Mouse (Mus musculus): ENCODE results near the gene Suox. TPM values are rescaled to one million over a fixed set of nuclear protein-coding genes. Genes with fewer than 3 reads are reported as not detected.

Suox gene
- 56.1 TPM for polyA plus RNA-seq (2017; shearing (Covaris generic))

GRCm38 (mm10) chr10:128673763-128674468 is at the start of gene Suox:
Suox (minus strand) TSS chr10:128674073.

DNA sequence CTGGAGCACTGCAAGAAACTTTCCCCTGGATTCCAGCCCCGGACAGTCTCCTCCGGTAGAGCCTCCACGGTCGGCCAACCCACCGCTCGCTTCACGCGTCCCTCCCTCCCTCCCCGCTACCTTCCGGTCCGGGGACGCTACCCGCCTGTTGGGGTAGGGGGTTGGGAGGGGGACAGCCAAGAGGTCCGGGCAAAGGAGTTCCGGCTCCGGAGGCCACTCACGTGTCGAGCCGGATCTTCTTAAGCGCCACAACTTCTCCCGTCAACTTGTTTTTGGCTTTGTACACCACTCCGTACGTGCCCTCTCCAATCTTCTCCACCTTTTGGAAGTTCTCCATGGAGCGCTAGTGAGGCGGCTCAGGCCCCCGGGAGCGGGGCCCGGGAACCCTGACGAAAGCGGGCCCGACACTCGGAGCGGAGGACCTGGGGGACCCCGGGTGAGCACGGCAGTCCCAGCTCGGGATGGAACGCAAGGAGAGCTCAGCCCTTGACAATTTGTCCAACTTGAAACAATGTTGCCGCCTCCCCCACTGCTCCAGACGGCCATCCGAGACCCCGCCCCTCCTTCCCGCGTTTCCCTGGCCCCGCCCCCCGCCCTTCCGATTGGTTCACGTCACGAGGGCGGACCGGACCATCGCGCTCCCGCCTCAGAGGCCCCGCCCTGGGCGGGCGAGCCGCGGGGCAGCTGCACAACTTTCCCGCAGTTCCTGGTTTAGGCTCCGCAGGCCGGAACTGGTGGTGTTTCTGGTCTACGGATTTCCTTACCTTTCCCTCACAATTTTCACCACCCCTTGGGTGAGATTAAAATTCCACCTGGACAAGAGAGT is 30.8 kb upstream of the Suox start, which contains the start of gene Cdk2:
Gene Cdk2 (minus strand): TSS at position 541 of the 826 bp plus-strand sequence.

DNA sequence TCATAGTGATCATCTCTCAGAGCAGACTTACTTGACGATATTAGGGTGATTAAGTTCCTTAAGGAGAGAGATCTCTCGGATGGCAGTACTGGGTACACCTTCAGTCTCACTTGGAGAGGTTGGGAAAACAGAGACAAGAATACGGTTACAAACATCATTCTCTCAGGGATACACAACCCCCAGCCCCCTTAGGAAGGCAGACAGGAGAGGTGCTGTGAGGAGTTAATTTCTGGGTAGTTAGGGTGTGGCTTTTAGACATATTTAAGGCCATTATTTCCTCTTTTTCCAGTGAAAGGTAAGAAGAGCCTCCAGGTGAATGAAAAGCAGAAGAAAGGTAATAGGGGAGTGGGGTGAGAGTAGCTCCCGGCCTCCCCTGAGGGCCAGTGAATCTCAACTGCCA is 30.0 kb upstream of the Suox start, which contains the start of gene Pmel:
Gene Pmel (plus strand): TSS at position 301 of the 400 bp plus-strand sequence.

GRCm38 (mm10) chr10:128695992-128696807 is 22.3 kb upstream of the Suox start, which contains the start of gene Rab5b:
Rab5b (minus strand) TSS chr10:128696264.

DNA sequence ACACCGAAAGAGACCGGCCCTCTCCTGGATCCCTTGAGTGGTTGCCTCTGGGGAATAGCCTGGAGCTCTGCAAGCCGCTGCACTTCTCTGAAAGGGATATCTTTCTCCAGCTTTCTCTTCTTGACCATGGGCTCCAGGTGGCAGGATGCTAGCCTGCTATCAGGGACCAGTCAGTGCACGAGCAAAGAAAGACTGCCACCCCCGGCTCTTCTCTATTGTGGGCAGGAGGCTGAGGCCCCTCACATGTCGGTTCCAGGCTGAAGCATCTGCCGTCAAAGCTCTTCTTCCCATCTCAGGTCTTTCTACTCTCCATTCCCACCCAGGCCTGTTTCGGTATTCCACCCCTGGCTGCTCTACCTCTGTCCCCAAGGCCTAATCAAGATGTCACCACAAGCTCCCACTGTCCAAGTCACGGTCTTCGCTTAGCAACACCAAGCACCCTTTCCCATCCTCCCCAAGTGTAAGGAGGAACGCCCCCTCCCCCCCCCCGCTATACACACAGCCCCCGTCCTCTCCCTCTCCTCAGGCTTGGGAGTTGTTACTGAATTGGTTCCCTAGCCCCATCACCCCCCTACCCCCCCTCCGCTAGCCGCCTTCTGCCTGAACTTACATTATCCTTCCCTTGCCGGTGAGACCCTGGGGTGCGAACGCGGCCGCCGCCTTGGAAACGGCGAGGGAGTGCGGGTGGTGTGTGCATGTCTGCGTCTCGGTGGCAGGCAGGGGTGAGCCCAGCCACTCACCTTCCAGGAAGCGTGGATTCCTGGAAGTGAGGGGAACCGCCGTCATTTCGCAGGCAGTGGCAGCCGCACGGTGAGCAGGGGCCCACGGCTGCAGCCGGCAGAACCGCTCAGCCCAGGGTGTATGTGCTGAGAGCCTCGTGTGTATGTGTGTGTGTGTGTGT is 28.5 kb downstream of the Suox start, which contains the start of gene Ikzf4:
Gene Ikzf4 (minus strand): TSS at position 881 of the 901 bp plus-strand sequence.

DNA sequence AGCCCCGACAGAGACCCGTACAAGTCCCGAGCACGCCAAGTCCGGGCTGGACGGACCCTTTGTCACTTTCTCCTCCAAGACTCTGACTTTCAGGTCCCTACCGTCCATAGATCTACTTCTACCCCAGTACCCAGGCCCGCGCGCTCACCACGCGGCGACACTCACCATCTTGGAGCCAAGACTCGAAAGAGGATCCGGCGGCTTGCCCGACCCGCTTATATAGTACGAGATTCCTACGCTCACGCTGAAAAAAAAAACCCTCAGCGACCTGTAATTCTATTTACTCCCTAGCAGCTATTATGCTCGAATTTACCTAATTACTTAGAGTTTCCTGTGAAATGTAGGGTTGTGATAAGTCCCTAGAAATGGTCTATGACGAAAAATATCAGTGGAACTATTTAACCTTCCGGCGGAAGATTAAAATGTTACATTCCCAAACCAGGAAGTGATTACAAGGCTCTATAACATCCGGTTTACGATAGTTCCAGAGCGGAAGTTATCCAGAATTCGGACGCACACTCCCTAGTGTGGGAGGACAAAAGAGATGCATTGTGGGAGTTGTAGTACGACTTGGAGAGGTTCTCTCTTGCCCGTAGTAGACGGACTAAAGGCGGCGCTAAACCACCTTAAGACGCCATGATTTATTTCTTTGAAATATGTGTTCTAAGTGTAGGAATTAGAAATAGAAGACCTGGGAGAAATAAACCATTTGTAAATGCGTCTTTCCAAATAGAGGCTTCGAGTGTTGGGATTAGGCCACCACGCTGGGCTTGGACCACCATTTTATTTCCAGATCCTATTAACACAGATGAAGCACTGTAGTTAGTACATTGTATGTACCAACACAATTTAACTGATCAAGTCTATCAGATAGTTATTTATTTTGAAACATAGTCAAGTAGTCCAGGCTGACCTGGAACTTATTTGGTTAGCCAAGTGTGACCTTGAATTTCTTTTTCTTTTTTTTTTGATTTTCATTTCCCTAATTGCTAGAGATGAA is 47.3 kb downstream of the Suox start, which contains the start of gene Rps26:
Gene Rps26 (minus strand): TSS at position 437 of the 1,000 bp plus-strand sequence.

Other genes with a start within 250 kb of the Suox start
- 127 TPM for gene Smarcc2, start 214.8 kb downstream of the Suox start, polyA plus RNA-seq (2017; shearing (Covaris generic))
- 1,369 TPM for gene Myl6, start 179.9 kb downstream of the Suox start, polyA plus RNA-seq (2017; shearing (Covaris generic))
- gene Myl6b, start 175.4 kb downstream of the Suox start, polyA plus RNA-seq (2017; shearing (Covaris generic)), result 3.9 TPM
- gene Esyt1, start 148.2 kb downstream of the Suox start, polyA plus RNA-seq (2017; shearing (Covaris generic)), result 222 TPM
- gene Zc3h10, start 126.3 kb downstream of the Suox start, polyA plus RNA-seq (2017; shearing (Covaris generic)), result 24.2 TPM
- 2,319 TPM for gene Rpl41, start 124.8 kb downstream of the Suox start, polyA plus RNA-seq (2017; shearing (Covaris generic))
- gene Pa2g4, start 108.1 kb downstream of the Suox start, polyA plus RNA-seq (2017; shearing (Covaris generic)), result 36.9 TPM
- 7.2 TPM for gene Erbb3, start 84.4 kb downstream of the Suox start, polyA plus RNA-seq (2017; shearing (Covaris generic))
- gene Rps26, start 47.3 kb downstream of the Suox start, polyA plus RNA-seq (2017; shearing (Covaris generic)), result 653 TPM
- gene Ikzf4, start 28.1 kb downstream of the Suox start, polyA plus RNA-seq (2017; shearing (Covaris generic)), result 127 TPM
- gene Rab5b, start 22.2 kb upstream of the Suox start, polyA plus RNA-seq (2017; shearing (Covaris generic)), result 50.8 TPM
- 6.1 TPM for gene Pmel, start 30.1 kb upstream of the Suox start, polyA plus RNA-seq (2017; shearing (Covaris generic))
- gene Cdk2, start 31.0 kb upstream of the Suox start, polyA plus RNA-seq (2017; shearing (Covaris generic)), result 42.1 TPM
- 752 TPM for gene Dgka, start 70.8 kb upstream of the Suox start, polyA plus RNA-seq (2017; shearing (Covaris generic))
- gene Pym1, start 73.8 kb upstream of the Suox start, polyA plus RNA-seq (2017; shearing (Covaris generic)), result 45.9 TPM
- 0.07 TPM for gene Mmp19, start 116.8 kb upstream of the Suox start, polyA plus RNA-seq (2017; shearing (Covaris generic))
- gene Dnajc14, start 130.0 kb upstream of the Suox start, polyA plus RNA-seq (2017; shearing (Covaris generic)), result 98.2 TPM
- 5.9 TPM for gene Tmem198b, start 130.3 kb upstream of the Suox start, polyA plus RNA-seq (2017; shearing (Covaris generic))
- 157 TPM for gene Sarnp, start 143.3 kb upstream of the Suox start, polyA plus RNA-seq (2017; shearing (Covaris generic))
- gene Ormdl2, start 147.6 kb upstream of the Suox start, polyA plus RNA-seq (2017; shearing (Covaris generic)), result 52.6 TPM
- 3.2 TPM for gene Gdf11, start 217.6 kb upstream of the Suox start, polyA plus RNA-seq (2017; shearing (Covaris generic))
- gene Cd63, start 226.9 kb upstream of the Suox start, polyA plus RNA-seq (2017; shearing (Covaris generic)), result 0.69 TPM
- gene Rdh5, start 248.8 kb upstream of the Suox start, polyA plus RNA-seq (2017; shearing (Covaris generic)), result 17.3 TPM
- 166 TPM for gene Bloc1s1, start 250.0 kb upstream of the Suox start, polyA plus RNA-seq (2017; shearing (Covaris generic))